Mouse (Mus musculus): ENCODE results near the gene Hoxd9.

DNA sequence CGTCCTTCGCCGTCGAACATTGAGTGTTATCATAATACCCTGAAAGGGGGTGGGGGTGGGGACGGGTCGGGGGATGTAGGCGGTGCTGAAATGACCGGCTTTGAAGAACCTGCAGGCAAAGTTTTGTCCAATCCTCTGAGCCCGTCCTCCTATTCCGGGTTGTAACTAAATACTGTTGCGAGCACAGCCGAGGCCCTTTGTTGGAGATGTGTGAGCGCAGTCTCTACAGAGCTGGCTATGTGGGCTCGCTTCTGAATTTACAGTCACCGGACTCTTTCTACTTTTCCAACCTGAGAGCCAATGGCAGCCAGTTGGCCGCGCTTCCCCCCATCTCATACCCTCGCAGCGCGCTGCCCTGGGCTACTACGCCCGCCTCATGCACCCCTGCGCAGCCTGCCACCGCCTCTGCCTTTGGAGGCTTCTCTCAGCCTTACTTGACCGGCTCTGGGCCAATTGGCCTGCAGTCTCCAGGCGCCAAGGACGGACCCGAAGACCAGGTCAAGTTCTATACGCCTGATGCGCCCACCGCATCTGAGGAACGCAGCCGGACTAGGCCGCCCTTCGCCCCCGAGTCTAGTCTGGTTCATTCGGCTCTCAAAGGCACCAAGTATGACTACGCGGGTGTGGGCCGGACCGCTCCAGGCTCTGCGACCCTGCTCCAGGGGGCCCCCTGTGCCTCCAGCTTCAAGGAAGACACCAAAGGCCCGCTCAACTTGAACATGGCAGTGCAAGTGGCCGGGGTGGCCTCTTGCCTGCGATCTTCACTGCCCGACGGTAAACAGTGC, 22.5 kb upstream of the Hoxd9 start, which contains the start of gene Hoxd12:
- TF ChIP-seq GATA1 (IDR thresholded peaks at IDR 0.05; ENCODE audit: borderline replicate concordance, low read length) (no peak), FLI1 (IDR thresholded peaks at IDR 0.05; ENCODE audit: low read length) (no peak)

Data from megakaryocyte, embryonic 14.5 days (primary cell).